Mouse (Mus musculus) E14TG2a.4 (cell line): ENCODE data around the gene Tshz2.

ENCODE experiments used
- H3K27me3 ChIP-seq: 2 replicates; pipeline ENCODE4 v1.6.1; 2014; ENCODE audit warnings: low read length, control low read depth; ENCODE audit not compliant: insufficient read depth
- H3K36me3 ChIP-seq: 2 replicates; pipeline ENCODE4 v1.6.1; 2014; ENCODE audit warnings: low read length, control low read depth; ENCODE audit not compliant: insufficient read depth
- H3K4me1 ChIP-seq: replicated peaks from 2 replicates; pipeline ENCODE4 v1.6.1; 2014; ENCODE audit warnings: low read depth, low read length, control low read depth
- H3K4me3 ChIP-seq: replicated peaks from 2 replicates; pipeline ENCODE4 v1.5.1; 2014; ENCODE audit warnings: mild to moderate bottlenecking, low read length
- H3K9me3 ChIP-seq: 2 replicates; pipeline ENCODE4 v1.6.1; 2014; ENCODE audit warnings: low read length, control low read depth
- CTCF ChIP-seq: conservative IDR thresholded peaks from 2 replicates; pipeline ENCODE4 v1.5.1; 2014; ENCODE audit warnings: low read length
- NANOG ChIP-seq: IDR thresholded peaks from 2 replicates; pipeline ENCODE4 v1.6.1; 2014; ENCODE audit warnings: borderline replicate concordance, low read length, mixed read lengths
- POU5F1 ChIP-seq: IDR thresholded peaks from 2 replicates; pipeline ENCODE4 v1.6.1; 2014; ENCODE audit warnings: low read length, borderline replicate concordance

Tshz2 gene

GRCm38 (mm10) chr2:169679264-169679663 lies 46.5 kb downstream of the Tshz2 start:
- H3K36me3 ChIP-seq: no peaks in the 10 kb centered on the region
- no peak for TF ChIP-seq POU5F1
- no peak for TF ChIP-seq CTCF
- TF ChIP-seq NANOG: no peak
- H3K4me3 ChIP-seq: no peak overlapping the region
- 0 out of 2 replicates have a peak, but pooled peaks cover 7% of the 10 kb centered on the region for H3K27me3 ChIP-seq
- no peaks in the 10 kb centered on the region for H3K4me1 ChIP-seq
- peaks cover 10% of the 10 kb centered on the region for H3K9me3 ChIP-seq

- Histone ChIP-seq H3K36me3 (no peaks in the 10 kb centered on the region), H3K27me3 (0 out of 2 replicates have a peak, but pooled peaks cover 7% of the 10 kb centered on the region), H3K9me3 (peaks cover 10% of the 10 kb centered on the region), H3K4me3 (no peak overlapping the region), H3K4me1 (no peaks in the 10 kb centered on the region)
- TF ChIP-seq NANOG (no peak), CTCF (no peak), POU5F1 (no peak)
Observed at GRCm38 (mm10) chr2:169679951-169680350, 47.1 kb downstream of the Tshz2 start.

GRCm38 (mm10) chr2:169685260-169685659 lies 52.4 kb downstream of the Tshz2 start:
- Histone ChIP-seq H3K9me3 (peaks cover 10% of the 10 kb centered on the region), H3K36me3 (no peaks in the 10 kb centered on the region), H3K4me1 (no peaks in the 10 kb centered on the region), H3K27me3 (no peaks in the 10 kb centered on the region), H3K4me3 (no peak overlapping the region)
- TF ChIP-seq POU5F1 (no peak), CTCF (no peak), NANOG (no peak)

GRCm38 (mm10) chr2:169685747-169686146 lies 52.9 kb downstream of the Tshz2 start:
- TF ChIP-seq NANOG (no peak), CTCF (no peak), POU5F1 (no peak)
- H3K4me3 ChIP-seq: no peak overlapping the region

GRCm38 (mm10) chr2:169686697-169687430 lies 54.1 kb downstream of the Tshz2 start:
- no peaks in the 10 kb centered on the region for H3K36me3 ChIP-seq
- no peak for TF ChIP-seq CTCF
- TF ChIP-seq NANOG: no peak
- TF ChIP-seq POU5F1: no peak
- no peaks in the 10 kb centered on the region for H3K4me1 ChIP-seq
- peaks cover 8% of the 10 kb centered on the region for H3K9me3 ChIP-seq
- H3K27me3 ChIP-seq: no peaks in the 10 kb centered on the region
- H3K4me3 ChIP-seq: no peak overlapping the region

More at GRCm38 (mm10) chr2:169685747-169686146, 52.9 kb downstream of the Tshz2 start:
- H3K4me1 ChIP-seq: no peaks in the 10 kb centered on the region
- H3K27me3 ChIP-seq: no peaks in the 10 kb centered on the region
- no peaks in the 10 kb centered on the region for H3K36me3 ChIP-seq
- H3K9me3 ChIP-seq: peaks cover 10% of the 10 kb centered on the region

- TF ChIP-seq CTCF: no peak
- TF ChIP-seq POU5F1: no peak
- no peak for TF ChIP-seq NANOG
- Histone ChIP-seq H3K27me3 (peaks cover 2% of the 10 kb centered on the region; the same call in 1 of the 2 replicates), H3K36me3 (no peaks in the 10 kb centered on the region), H3K9me3 (no peaks in the 10 kb centered on the region), H3K4me3 (no peak overlapping the region), H3K4me1 (no peaks in the 10 kb centered on the region)
Observed at GRCm38 (mm10) chr2:169690054-169690453, 57.2 kb downstream of the Tshz2 start.

- TF ChIP-seq CTCF (no peak), NANOG (no peak), POU5F1 (no peak)
- no peaks in the 10 kb centered on the region for H3K4me1 ChIP-seq
- no peaks in the 10 kb centered on the region for H3K9me3 ChIP-seq
- H3K27me3 ChIP-seq: peaks cover 4% of the 10 kb centered on the region; the same call in 1 of the 2 replicates
- H3K36me3 ChIP-seq: no peaks in the 10 kb centered on the region
- H3K4me3 ChIP-seq: no peak overlapping the region
Observed at GRCm38 (mm10) chr2:169694494-169694893, 61.7 kb downstream of the Tshz2 start.

GRCm38 (mm10) chr2:169695025-169695424 lies 62.2 kb downstream of the Tshz2 start:
- no peak overlapping the region for H3K4me3 ChIP-seq
- peaks cover 4% of the 10 kb centered on the region; the same call in 1 of the 2 replicates for H3K27me3 ChIP-seq
- H3K4me1 ChIP-seq: no peaks in the 10 kb centered on the region
- no peaks in the 10 kb centered on the region for H3K36me3 ChIP-seq
- H3K9me3 ChIP-seq: no peaks in the 10 kb centered on the region
- TF ChIP-seq NANOG (no peak), CTCF (no peak), POU5F1 (no peak)
